Mouse (Mus musculus): ENCODE results near the gene C530025M09Rik. TPM values are rescaled to one million over a fixed set of nuclear protein-coding genes. Genes with fewer than 3 reads are reported as not detected.

The C530025M09Rik gene
- total and polyA plus RNA-seq, 3 experiments = not detected

DNA sequence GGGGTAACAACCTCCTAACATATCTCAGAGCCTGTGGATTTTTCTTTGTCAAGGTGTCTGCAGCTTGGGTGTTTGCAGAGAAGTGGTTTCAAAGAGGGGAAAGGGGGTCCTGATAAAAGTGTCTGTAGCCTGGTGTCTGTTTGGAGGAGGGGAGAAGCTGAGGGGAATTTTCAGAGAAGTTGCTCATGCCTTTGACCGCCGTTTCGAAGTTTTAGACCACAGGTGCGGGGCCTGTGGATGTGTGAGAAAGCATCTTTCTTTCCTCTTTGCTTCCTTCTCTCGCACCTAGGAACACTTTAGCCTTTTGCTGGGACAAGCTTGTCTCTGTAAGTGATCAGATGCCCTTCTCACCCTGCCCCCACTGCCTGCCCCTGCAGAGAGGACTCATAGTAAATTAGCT is 1.3 kb upstream of the C530025M09Rik start:
- DNase-seq (ENCODE audit: low spot score) (no peak), ATAC-seq (ENCODE audit: extremely low read depth, insufficient number of reproducible peaks, low FRiP score, poor library complexity, severe bottlenecking) (no peak)
- TF ChIP-seq GATA2 (IDR thresholded peaks at IDR 0.05; ENCODE audit: borderline replicate concordance, low read depth, low read length) (no peak), GATA1 (IDR thresholded peaks at IDR 0.05; ENCODE audit: borderline replicate concordance, low read length) (no peak), TAL1 (conservative IDR thresholded peaks at IDR 0.05; ENCODE audit: low read depth, low read length) (no peak), CTCF (IDR thresholded peaks at IDR 0.05; ENCODE audit: low read depth, low read length) (no peak), POLR2AphosphoS5 (IDR thresholded peaks at IDR 0.05; ENCODE audit: insufficient replicate concordance, low read depth, low read length) (no peak)
- Histone ChIP-seq H3K27me3 (ENCODE audit: insufficient read depth, low read length) (no peaks in the 10 kb centered on the region), H3K4me3 (ENCODE audit: low read depth, low read length) (no peak overlapping the region), H3K4me1 (ENCODE audit: insufficient read depth, low read depth, low read length) (no peaks in the 10 kb centered on the region), H3K36me3 (replicated peaks) (no peaks in the 10 kb centered on the region), H3K9me3 (replicated peaks) (peaks cover 23% of the 10 kb centered on the region)

DNA sequence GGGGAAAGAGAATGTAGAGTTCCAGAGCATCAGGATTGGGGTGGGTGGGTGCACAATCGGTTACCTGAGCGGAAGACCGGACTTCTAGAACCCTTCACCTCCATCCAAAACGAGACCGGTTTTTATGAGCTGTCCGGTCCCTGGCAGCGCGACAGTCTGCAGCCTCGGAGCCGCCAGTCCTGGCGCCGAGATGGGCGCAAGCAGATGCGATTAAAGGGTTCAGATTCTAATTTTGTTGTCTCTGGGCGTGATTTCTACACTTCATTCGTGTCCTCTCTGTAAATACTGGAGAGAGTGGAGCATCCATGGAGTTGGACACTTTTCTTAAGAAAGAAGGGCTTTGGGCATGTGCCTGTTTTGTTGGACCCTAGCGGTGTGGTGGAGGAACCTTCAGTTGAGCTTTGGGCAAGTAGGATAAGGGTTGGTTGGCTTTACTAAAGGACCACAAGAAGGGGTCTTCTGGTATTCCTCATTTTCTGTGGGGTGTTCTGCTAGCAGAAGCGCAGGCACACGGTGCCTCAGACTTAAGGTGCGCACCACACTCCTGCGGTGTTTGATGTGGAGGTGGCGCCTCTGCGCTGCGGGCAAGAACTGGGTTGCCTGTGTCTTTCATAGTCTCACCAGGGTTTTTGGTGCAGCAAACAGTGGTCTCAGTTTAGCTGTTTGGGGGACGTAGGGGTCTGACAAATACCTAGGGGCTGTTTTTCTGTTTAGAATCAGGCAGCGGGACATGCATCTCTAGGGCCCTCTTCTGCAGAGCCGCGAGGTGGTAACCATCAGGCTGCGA is 639 bp upstream of the C530025M09Rik start:
- DNase-seq (ENCODE audit: low spot score) (no peak), ATAC-seq (ENCODE audit: extremely low read depth, insufficient number of reproducible peaks, low FRiP score, poor library complexity, severe bottlenecking) (no peak)
- H3K36me3 ChIP-seq (replicated peaks) = no peaks in the 10 kb centered on the region
- TF ChIP-seq POLR2AphosphoS5 (IDR thresholded peaks at IDR 0.05; ENCODE audit: insufficient replicate concordance, low read depth, low read length) = no peak
- no peak for TF ChIP-seq TAL1 (conservative IDR thresholded peaks at IDR 0.05; ENCODE audit: low read depth, low read length)
- TF ChIP-seq CTCF (IDR thresholded peaks at IDR 0.05; ENCODE audit: low read depth, low read length) = no peak
- TF ChIP-seq GATA1 (IDR thresholded peaks at IDR 0.05; ENCODE audit: borderline replicate concordance, low read length) = no peak
- no peak for TF ChIP-seq GATA2 (IDR thresholded peaks at IDR 0.05; ENCODE audit: borderline replicate concordance, low read depth, low read length)
- no peaks in the 10 kb centered on the region for H3K4me1 ChIP-seq (ENCODE audit: insufficient read depth, low read depth, low read length)
- H3K27me3 ChIP-seq (ENCODE audit: insufficient read depth, low read length) = no peaks in the 10 kb centered on the region
- no peak overlapping the region for H3K4me3 ChIP-seq (ENCODE audit: low read depth, low read length)
- H3K9me3 ChIP-seq (replicated peaks) = peaks cover 23% of the 10 kb centered on the region

DNA sequence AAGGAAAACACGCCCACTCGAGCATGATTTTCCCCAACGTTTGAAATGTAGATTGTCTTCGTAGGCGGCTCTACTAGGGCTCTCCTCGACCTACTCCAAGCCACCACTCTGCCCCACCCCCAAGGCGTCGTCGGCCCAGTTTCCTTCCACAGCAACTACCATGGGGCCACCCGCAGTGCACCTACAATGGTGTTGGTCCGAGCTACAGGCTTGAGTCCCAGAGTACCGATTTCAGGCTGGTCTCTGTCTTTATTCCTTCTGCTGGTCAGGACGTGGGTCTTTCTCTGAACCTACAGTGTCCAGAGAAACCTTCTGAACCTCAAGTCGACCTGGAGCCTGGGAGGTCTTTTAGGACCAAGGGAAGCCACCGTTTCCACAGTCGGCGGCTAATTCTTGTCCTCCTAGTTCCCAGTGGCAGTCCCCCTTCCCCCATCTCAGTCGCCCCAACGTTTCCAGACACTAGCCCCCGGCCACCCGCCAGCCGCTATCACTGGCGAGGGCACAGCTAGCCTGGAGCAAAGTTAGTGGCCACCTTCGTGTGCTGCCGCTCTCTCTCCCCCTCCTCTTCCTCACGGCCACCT is 968 bp downstream of the C530025M09Rik start:
- TF ChIP-seq POLR2AphosphoS5 (IDR thresholded peaks at IDR 0.05; ENCODE audit: insufficient replicate concordance, low read depth, low read length) (no peak), GATA2 (IDR thresholded peaks at IDR 0.05; ENCODE audit: borderline replicate concordance, low read depth, low read length) (no peak), CTCF (IDR thresholded peaks at IDR 0.05; ENCODE audit: low read depth, low read length) (no peak), TAL1 (conservative IDR thresholded peaks at IDR 0.05; ENCODE audit: low read depth, low read length) (no peak), GATA1 (IDR thresholded peaks at IDR 0.05; ENCODE audit: borderline replicate concordance, low read length) (no peak)
- no peak for DNase-seq (ENCODE audit: low spot score)
- H3K36me3 ChIP-seq (replicated peaks) = no peaks in the 10 kb centered on the region
- no peak for ATAC-seq (ENCODE audit: extremely low read depth, insufficient number of reproducible peaks, low FRiP score, poor library complexity, severe bottlenecking)
- peaks cover 23% of the 10 kb centered on the region for H3K9me3 ChIP-seq (replicated peaks)
- no peaks in the 10 kb centered on the region for H3K4me1 ChIP-seq (ENCODE audit: insufficient read depth, low read depth, low read length)
- H3K4me3 ChIP-seq (ENCODE audit: low read depth, low read length) = no peak overlapping the region; the same call in 1 of the 2 replicates
- no peaks in the 10 kb centered on the region for H3K27me3 ChIP-seq (ENCODE audit: insufficient read depth, low read length)

DNA sequence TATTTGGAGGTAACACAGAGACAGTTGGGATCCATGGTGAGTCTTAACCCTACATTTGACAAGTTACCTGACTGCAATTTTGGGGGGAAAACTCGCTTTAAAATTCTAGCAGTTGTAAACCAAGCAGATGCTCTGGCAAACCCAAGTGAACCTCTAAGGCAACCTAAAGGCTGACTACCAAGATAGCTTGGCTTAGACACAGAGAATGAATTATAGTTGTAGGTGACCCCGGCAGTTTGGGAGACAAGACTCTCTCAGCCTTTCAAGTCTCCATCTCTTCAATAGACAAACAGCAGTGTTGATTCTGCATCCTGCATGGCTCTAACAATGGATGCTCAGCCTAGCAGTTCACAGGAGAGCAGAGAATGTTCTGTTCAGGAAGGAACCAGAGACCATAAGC is 2.1 kb downstream of the C530025M09Rik start, which contains the start of gene Syndig1:
TSS of gene Syndig1 (plus strand) at position 301 of the 400 bp plus-strand sequence.
- no peak for DNase-seq (ENCODE audit: low spot score)
- Histone ChIP-seq H3K36me3 (replicated peaks) (no peaks in the 10 kb centered on the region), H3K4me3 (ENCODE audit: low read depth, low read length) (no peak within 1 kb of the TSS), H3K9me3 (replicated peaks) (peaks cover 23% of the 10 kb centered on the region), H3K27me3 (ENCODE audit: insufficient read depth, low read length) (no peaks in the 10 kb centered on the region), H3K4me1 (ENCODE audit: insufficient read depth, low read depth, low read length) (no peaks in the 10 kb centered on the region)
- TF ChIP-seq POLR2AphosphoS5 (IDR thresholded peaks at IDR 0.05; ENCODE audit: insufficient replicate concordance, low read depth, low read length) = no peak
- no peak for ATAC-seq (ENCODE audit: extremely low read depth, insufficient number of reproducible peaks, low FRiP score, poor library complexity, severe bottlenecking)

DNA sequence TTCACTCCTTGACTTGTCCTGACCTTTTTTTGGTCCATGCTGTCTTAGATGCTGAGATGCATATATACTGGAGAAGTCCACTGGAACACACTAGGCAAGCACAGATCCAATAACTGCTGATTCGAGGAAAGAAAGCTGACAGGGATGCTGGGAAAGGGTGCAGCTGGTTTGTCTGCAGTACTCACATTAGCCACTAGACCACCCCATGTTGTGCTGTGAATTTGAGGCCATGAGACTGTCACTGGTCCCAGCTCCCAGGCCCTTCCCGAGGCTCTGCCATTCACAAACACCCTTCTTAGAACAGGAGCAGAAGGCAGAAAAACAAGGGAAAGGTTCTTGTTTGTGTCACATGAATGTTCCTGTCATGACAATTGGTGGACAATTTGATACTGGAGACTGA is 10.8 kb downstream of the C530025M09Rik start:
- no peaks in the 10 kb centered on the region for H3K27me3 ChIP-seq (ENCODE audit: insufficient read depth, low read length)
- DNase-seq (ENCODE audit: low spot score) (no peak), ATAC-seq (ENCODE audit: extremely low read depth, insufficient number of reproducible peaks, low FRiP score, poor library complexity, severe bottlenecking) (no peak)
- H3K36me3 ChIP-seq (replicated peaks) = no peaks in the 10 kb centered on the region
- TF ChIP-seq POLR2AphosphoS5 (IDR thresholded peaks at IDR 0.05; ENCODE audit: insufficient replicate concordance, low read depth, low read length) = no peak
- TF ChIP-seq GATA2 (IDR thresholded peaks at IDR 0.05; ENCODE audit: borderline replicate concordance, low read depth, low read length) = no peak
- TF ChIP-seq TAL1 (conservative IDR thresholded peaks at IDR 0.05; ENCODE audit: low read depth, low read length) = no peak
- no peak for TF ChIP-seq CTCF (IDR thresholded peaks at IDR 0.05; ENCODE audit: low read depth, low read length)
- TF ChIP-seq GATA1 (IDR thresholded peaks at IDR 0.05; ENCODE audit: borderline replicate concordance, low read length) = no peak
- no peak overlapping the region for H3K4me3 ChIP-seq (ENCODE audit: low read depth, low read length)
- no peaks in the 10 kb centered on the region; the same call in 1 of the 2 replicates for H3K9me3 ChIP-seq (replicated peaks)
- H3K4me1 ChIP-seq (ENCODE audit: insufficient read depth, low read depth, low read length) = no peaks in the 10 kb centered on the region

DNA sequence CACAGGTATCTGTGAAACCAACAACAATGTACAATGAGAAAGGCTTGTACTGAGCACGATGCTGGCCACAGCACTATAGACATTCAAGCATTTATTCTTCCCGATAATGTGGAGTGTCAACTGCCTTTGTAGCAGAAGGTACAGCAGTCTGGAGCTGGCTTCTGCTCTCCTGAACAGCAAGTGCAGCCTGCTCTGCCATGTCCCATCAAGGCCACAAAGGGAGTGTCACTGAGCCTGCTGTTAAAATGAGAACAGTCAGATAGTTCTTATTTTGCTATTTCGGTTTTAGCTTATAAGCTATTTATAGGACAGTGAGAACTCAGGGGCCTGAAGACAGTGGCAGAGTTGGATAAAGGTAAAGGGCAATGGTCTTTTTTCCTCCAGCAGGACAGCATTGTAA is 11.3 kb downstream of the C530025M09Rik start:
- Histone ChIP-seq H3K27me3 (ENCODE audit: insufficient read depth, low read length) (no peaks in the 10 kb centered on the region), H3K4me3 (ENCODE audit: low read depth, low read length) (no peak overlapping the region), H3K4me1 (ENCODE audit: insufficient read depth, low read depth, low read length) (no peaks in the 10 kb centered on the region), H3K9me3 (replicated peaks) (no peaks in the 10 kb centered on the region; the same call in 1 of the 2 replicates), H3K36me3 (replicated peaks) (no peaks in the 10 kb centered on the region)
- TF ChIP-seq GATA2 (IDR thresholded peaks at IDR 0.05; ENCODE audit: borderline replicate concordance, low read depth, low read length) (no peak), POLR2AphosphoS5 (IDR thresholded peaks at IDR 0.05; ENCODE audit: insufficient replicate concordance, low read depth, low read length) (no peak), GATA1 (IDR thresholded peaks at IDR 0.05; ENCODE audit: borderline replicate concordance, low read length) (no peak), TAL1 (conservative IDR thresholded peaks at IDR 0.05; ENCODE audit: low read depth, low read length) (no peak), CTCF (IDR thresholded peaks at IDR 0.05; ENCODE audit: low read depth, low read length) (no peak)
- ATAC-seq (ENCODE audit: extremely low read depth, insufficient number of reproducible peaks, low FRiP score, poor library complexity, severe bottlenecking) = no peak
- no peak for DNase-seq (ENCODE audit: low spot score)

Measured in G1E (cell line).